Comparison of ENCODE assay signal across 32 mouse cellular contexts in genomic region chr13:41257851-41258250, GRCm38 (mm10). TPM values are rescaled to one million over a fixed set of nuclear protein-coding genes. Genes with fewer than 3 reads are reported as not detected.
"Had no signal": no experiment of that assay in that cellular context is flagged by ENCODE, and none has a peak within 500 bp of the region (broad histone marks: within the 10 kb centered on the region; RNA-seq: fewer than 3 reads in every experiment).

No protein-coding gene starts in this region.

- DNase-seq: gastrocnemius, postnatal 25 days; heart, adult 2 months; heart, postnatal 14 days; heart, postnatal 4 days; kidney, adult 18-20 months; kidney, adult 8-10 months; kidney, postnatal 10 days; kidney, postnatal 25 days; kidney, postnatal 4 days; liver; liver, embryonic 13.5 days had no signal

- H3K27ac ChIP-seq: heart, adult 2 months; heart, embryonic 13.5 days; heart, embryonic 15.5 days; hindbrain, embryonic 10.5 days; hindbrain, embryonic 12.5 days; hindbrain, embryonic 14.5 days; intestine, embryonic 15.5 days; layer of hippocampus, adult 2 months; left cerebral cortex, adult 2 months; limb, embryonic 10.5 days; limb, embryonic 12.5 days; liver, embryonic 13.5 days; liver, embryonic 15.5 days had no signal

- H3K4me3 ChIP-seq: heart, adult 2 months; heart, embryonic 13.5 days; heart, embryonic 15.5 days; hindbrain, embryonic 10.5 days; hindbrain, embryonic 12.5 days; intestine, embryonic 15.5 days; layer of hippocampus, adult 2 months; left cerebral cortex, adult 2 months; limb, embryonic 10.5 days; limb, embryonic 12.5 days; liver, embryonic 13.5 days; liver, embryonic 15.5 days had no signal

- ATAC-seq: hindbrain, embryonic 16.5 days; inflammation-experienced regulatory T-cells, adult 6 months; intestine, embryonic 15.5 days; intestine, postnatal 0 days had no signal

RNA-seq across cellular contexts. Expression of gene Gm17364, which starts 15.9 kb away (rescaled TPM):
- total RNA-seq: gastrocnemius, adult 8-10 months; gastrocnemius, postnatal 25 days; gastrocnemius, postnatal 4 days; granulocyte monocyte progenitor cell, adult 5-6 weeks; heart, adult 2 months; heart, postnatal 14 days; heart, postnatal 4 days; layer of hippocampus, adult 2 months; layer of hippocampus, postnatal 10 days; layer of hippocampus, postnatal 25 days; left cerebral cortex, adult 2 months; left cerebral cortex, postnatal 14 days; left cerebral cortex, postnatal 36 days had no signal

RNA-seq across cellular contexts. Expression of gene Elovl2, which starts 37.6 kb away (rescaled TPM):
- total RNA-seq: gastrocnemius, postnatal 25 days; granulocyte monocyte progenitor cell, adult 5-6 weeks had no signal
